Mouse (Mus musculus) left cerebral cortex, adult 2 months (tissue): ENCODE data around the gene Fubp1. TPM values are rescaled to one million over a fixed set of nuclear protein-coding genes. Genes with fewer than 3 reads are reported as not detected.

Source experiments
- DNase-seq, 2 experiments: peaks; one replicate each; pipeline ENCODE4 v3.0.0; 2021 to 2022; ENCODE audit warnings: low spot score in 2 of 2, mixed read lengths in 1 of 2; ENCODE audit errors: extremely low spot score in 1 of 2
- H3K27ac ChIP-seq: fragments of 200-600 bp; 2 replicates; pipeline ENCODE4 v1.8.1; 2022
- H3K4me3 ChIP-seq: fragments of 200-600 bp; 2 replicates; pipeline ENCODE4 v1.8.1; 2022
- CTCF ChIP-seq: fragments of 200-600 bp; IDR thresholded peaks from 2 replicates; pipeline ENCODE4 v1.8.1; 2022; ENCODE audit warnings: antibody characterized with exemption, mild to moderate bottlenecking, moderate library complexity
- intact Hi-C: fragments of 180-260 bp; cut with DNase I; formaldehyde crosslinking; loops from one replicate; pipeline ENCODE4 v1.15.1; 2025
- long read RNA-seq, 2 experiments: library from polyadenylated mRNA; stranded (forward); transcript quantifications; one replicate each; pipeline ENCODE4 v2.0.0; 2021; ENCODE audit warnings: borderline mapping rate in 2 of 2
- total RNA-seq, 2 experiments: library from RNA; stranded (reverse); gene quantifications; 2 replicates each; pipeline ENCODE4 v1.2.3; 2021

Fubp1 gene
- total RNA-seq = 100 to 1,000 TPM; 131 to 132 TPM
- long read RNA-seq, experiment 1, full-length matches to known transcripts = 31 of 74 reads
- long read RNA-seq, experiment 1, partial matches to known transcripts = 11 of 74 reads
- long read RNA-seq, experiment 1, other reads (novel, unspliced or antisense) = 32 of 74 reads
- long read RNA-seq, experiment 2, full-length matches to known transcripts = 30 of 71 reads
- long read RNA-seq, experiment 2, partial matches to known transcripts = 16 of 71 reads
- long read RNA-seq, experiment 2, other reads (novel, unspliced or antisense) = 25 of 71 reads

GRCm38 (mm10) chr3:152209967-152210634 lies at the start of gene Fubp1, which contains the start of gene Dnajb4:
Gene Fubp1 (plus strand): TSS chr3:152210422.
Gene Dnajb4 (minus strand): TSS chr3:152210302.
- Histone ChIP-seq H3K27ac (peak within 1 kb of the TSS; percentile 100), H3K4me3 (peak within 1 kb of the TSS; percentile 81)
- DNase-seq = peak; percentile 99 to 100
- TF ChIP-seq CTCF = no peak
- intact Hi-C loops = loop anchor here (1.0 kb wide), 2 partner anchors 17 to 99 kb away; no protein-coding TSS in a partner anchor

DNA sequence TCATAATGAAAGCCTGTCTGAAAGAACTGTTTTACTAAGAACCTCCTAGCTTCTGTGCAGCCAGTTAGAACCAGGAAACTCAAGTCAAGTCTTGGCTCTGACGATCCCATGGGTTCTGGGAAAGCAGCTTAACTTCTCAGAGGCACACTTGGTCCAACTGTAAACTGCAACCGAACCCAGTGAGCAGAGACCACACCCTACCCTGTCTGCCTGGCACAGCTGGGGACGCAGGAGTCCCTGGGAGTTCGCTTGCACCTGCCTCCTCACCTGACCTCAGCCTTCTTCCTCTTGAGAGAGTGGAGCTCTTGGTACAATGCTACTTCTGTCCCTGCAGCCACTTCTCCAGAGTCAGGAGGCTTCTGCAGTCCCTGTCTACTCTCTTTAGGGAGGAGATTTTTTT lies 49.6 kb upstream of the Fubp1 start:
- no peak overlapping the region for H3K4me3 ChIP-seq
- H3K27ac ChIP-seq = no peak overlapping the region
- DNase-seq = no peak
- TF ChIP-seq CTCF = no peak
- intact Hi-C loops = loop anchor here (5.0 kb wide), 1 partner anchor 48 kb away; no protein-coding TSS in a partner anchor

GRCm38 (mm10) chr3:152163320-152163719 lies 46.9 kb upstream of the Fubp1 start:
- Histone ChIP-seq H3K4me3 (no peak overlapping the region), H3K27ac (no peak overlapping the region)
- intact Hi-C loops = loop anchor here (5.0 kb wide), 1 partner anchor 51 kb away; no protein-coding TSS in a partner anchor
- no peak for TF ChIP-seq CTCF
- no peak for DNase-seq

DNA sequence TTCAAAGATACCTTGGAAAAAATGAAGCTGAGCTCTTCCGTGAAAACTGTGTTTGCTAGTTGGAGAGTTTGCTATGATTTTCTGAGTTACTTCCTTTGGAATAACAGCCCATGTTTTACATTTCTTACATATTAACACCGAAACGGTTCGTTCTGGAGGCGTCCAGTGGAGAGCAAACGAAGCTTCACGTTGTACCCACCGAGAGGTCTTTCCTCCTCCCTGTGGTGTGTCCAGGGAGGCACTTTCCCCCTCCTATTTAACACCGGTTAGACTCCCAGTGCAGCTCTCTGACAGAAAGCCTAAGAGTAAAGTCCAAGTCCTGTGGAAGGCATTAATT lies 45.2 kb upstream of the Fubp1 start:
- DNase-seq = no peak
- H3K27ac ChIP-seq = no peak overlapping the region
- peak overlapping the region; percentile 61 for H3K4me3 ChIP-seq
- intact Hi-C loops = no loop called here
- no peak for TF ChIP-seq CTCF

- H3K4me3 ChIP-seq = peak overlapping the region; percentile 61
- peak; percentile 45 to 53 for DNase-seq
- TF ChIP-seq CTCF = no peak
- H3K27ac ChIP-seq = no peak overlapping the region; the same call in 1 of the 2 replicates
- intact Hi-C loops = no loop called here
Measured at GRCm38 (mm10) chr3:152165351-152166098, 44.7 kb upstream of the Fubp1 start.

- no peak within 1 kb of the TSS; the same call in 1 of the 2 replicates for H3K27ac ChIP-seq
- peak within 1 kb of the TSS; percentile 61 for H3K4me3 ChIP-seq
- TF ChIP-seq CTCF = no peak
- intact Hi-C loops = no loop called here
- DNase-seq = no peak
Measured at GRCm38 (mm10) chr3:152166099-152166423, 44.2 kb upstream of the Fubp1 start, which contains the start of gene Gipc2. Gene Gipc2 (minus strand): TSS chr3:152166230.

DNA sequence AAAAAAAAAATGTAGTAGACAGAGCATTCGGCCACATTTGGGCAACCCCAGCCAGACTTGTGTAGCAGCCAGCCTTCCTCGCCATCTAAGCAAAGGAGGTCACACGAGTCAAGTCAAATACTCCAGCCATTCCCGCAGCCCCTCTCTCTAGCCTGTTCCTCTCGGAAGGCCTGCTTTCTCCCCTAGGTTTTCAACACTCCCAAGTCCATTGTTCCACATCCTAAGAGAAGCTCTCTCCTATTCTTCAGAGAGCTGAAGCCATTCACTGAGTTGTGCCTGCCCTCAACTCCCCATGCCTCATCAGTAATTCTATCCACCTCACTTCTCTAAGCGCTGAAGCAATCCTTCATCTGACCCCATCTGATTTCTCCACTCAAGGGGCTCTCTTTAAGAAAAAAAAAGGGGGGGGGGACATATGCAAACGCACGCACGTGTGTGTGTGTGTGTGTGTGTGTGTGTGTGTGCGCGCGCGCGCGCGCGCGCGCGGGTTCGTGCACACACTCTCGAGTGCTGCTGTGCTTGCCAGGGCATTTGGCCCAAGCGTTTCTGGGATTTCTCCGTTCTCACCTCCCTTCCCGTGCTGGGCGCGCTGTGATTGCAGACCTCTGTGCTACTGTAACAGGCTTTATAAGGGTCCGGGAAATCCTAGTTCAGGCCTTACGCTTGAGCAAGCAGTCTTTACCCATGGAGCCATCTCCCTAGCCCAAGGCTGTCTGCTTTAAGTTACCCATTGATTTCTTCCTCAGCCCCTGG lies 43.3 kb upstream of the Fubp1 start:
- no peak overlapping the region for H3K27ac ChIP-seq

GRCm38 (mm10) chr3:152168007-152168406 lies 42.2 kb upstream of the Fubp1 start:
- H3K27ac ChIP-seq = no peak overlapping the region
- no peak overlapping the region for H3K4me3 ChIP-seq
- DNase-seq = no peak
- TF ChIP-seq CTCF = no peak
- intact Hi-C loops = no loop called here

More for the DNA sequence above, 43.3 kb upstream of the Fubp1 start:
- TF ChIP-seq CTCF = no peak
- no peak overlapping the region for H3K4me3 ChIP-seq
- intact Hi-C loops = no loop called here
- no peak for DNase-seq

DNA sequence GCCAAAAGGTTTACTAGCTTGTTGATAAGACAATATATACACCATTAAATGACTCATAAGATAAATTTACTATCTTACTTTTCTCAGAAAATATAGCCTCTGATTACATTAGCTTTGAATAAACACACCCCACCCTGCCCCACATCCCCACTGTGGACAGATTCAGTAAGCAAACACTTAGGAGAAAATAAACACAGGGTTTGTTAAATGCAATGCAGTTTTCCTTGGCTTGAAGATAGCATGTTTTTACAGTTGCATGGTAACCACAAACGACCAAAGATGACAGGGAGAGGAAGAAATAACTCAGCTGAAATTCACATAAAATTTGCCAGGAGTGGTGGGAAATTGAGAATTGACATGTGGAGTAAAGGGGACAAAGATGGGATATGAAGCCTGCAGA lies 39.8 kb upstream of the Fubp1 start:
- intact Hi-C loops = no loop called here
- H3K27ac ChIP-seq = no peak overlapping the region
- H3K4me3 ChIP-seq = no peak overlapping the region
- no peak for DNase-seq
- TF ChIP-seq CTCF = no peak

GRCm38 (mm10) chr3:152171236-152171635 lies 39.0 kb upstream of the Fubp1 start:
- TF ChIP-seq CTCF = no peak
- Histone ChIP-seq H3K27ac (no peak overlapping the region), H3K4me3 (no peak overlapping the region)
- no peak for DNase-seq
- intact Hi-C loops = no loop called here

DNA sequence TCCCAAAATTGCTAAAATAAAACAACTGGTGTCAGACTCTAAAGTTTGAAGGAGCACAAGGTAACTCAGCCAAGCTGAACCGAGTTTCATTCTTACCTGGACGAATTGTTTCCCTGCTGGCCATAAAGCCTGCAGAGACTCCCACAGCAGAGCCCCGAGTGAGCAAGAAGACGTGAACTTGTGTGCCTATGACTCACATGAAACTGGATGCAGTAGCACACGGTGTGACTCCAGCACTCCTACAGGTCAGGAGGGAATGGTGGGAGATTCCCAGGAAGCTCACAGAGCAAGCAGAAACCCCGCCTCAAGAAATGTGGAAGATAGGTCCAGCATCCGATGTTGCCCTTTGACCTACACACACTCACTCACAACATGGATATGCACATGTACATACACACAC lies 38.4 kb upstream of the Fubp1 start:
- DNase-seq = no peak
- Histone ChIP-seq H3K4me3 (no peak overlapping the region), H3K27ac (no peak overlapping the region)
- no peak for TF ChIP-seq CTCF
- intact Hi-C loops = no loop called here
